ENCODE assay signal across 24 mouse cellular contexts in the genomic region with DNA sequence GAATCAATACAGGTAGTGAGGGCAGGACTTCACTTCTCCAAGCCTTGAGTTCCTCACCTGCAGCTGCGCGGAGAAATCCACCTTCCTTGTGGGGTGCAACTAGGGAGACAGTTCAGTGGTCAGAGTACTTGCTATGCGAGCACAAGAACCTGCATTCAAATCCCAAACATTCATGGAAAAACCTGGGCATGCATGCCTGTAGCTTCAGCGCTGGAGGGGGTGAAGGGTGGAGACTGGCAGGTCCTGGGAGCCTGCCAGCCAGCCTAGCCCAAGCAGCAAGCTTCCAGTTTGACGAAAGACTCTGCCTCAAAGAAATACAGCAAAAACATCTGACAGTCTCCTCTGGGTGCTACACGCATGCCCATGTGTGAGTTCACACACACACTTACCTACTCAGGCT. TPM values are rescaled to one million over a fixed set of nuclear protein-coding genes. Genes with fewer than 3 reads are reported as not detected.
DNase-seq lines count a peak whose midpoint lies in the region; ATAC-seq lines count a peak whose summit lies in the region.
"Had no signal": no experiment of that assay in that cellular context is flagged by ENCODE, and none has a peak within 500 bp of the region (broad histone marks: within the 10 kb centered on the region; RNA-seq: fewer than 3 reads in every experiment).

Gene Rnf183, minus strand, starts transcription at position 172 of the 400 bp plus-strand sequence.

- H3K4me1 ChIP-seq in megakaryocyte, embryonic 14.5 days = peaks cover 23% of the 10 kb centered on the region
- H3K4me1 ChIP-seq: embryonic facial prominence, embryonic 12.5 days; forebrain, embryonic 15.5 days; heart, embryonic 10.5 days; hindbrain, embryonic 12.5 days had no signal

- H3K27me3 ChIP-seq in megakaryocyte, embryonic 14.5 days (replicated peaks) = no peaks in the 10 kb centered on the region
- H3K27me3 ChIP-seq: embryonic facial prominence, embryonic 12.5 days; forebrain, embryonic 15.5 days; hindbrain, embryonic 12.5 days had no signal

- H3K36me3 ChIP-seq in megakaryocyte, embryonic 14.5 days (replicated peaks; ENCODE audit: low read length) = no peaks in the 10 kb centered on the region
- H3K36me3 ChIP-seq: embryonic facial prominence, embryonic 12.5 days; forebrain, embryonic 15.5 days; heart, embryonic 10.5 days; hindbrain, embryonic 12.5 days had no signal

- no peak for ATAC-seq in megakaryocyte, adult 5-6 weeks (ENCODE audit: poor library complexity, severe bottlenecking)
- ATAC-seq: CD4-positive, CD25-positive, alpha-beta regulatory T cell, adult 4 months; forebrain, embryonic 15.5 days had no signal

- 0 out of 2 replicates have a peak, but pooled peaks cover 4% of the 10 kb centered on the region for H3K9me3 ChIP-seq in megakaryocyte, embryonic 14.5 days
- H3K9me3 ChIP-seq: embryonic facial prominence, embryonic 12.5 days; forebrain, embryonic 15.5 days; heart, embryonic 10.5 days; hindbrain, embryonic 12.5 days had no signal

- DNase-seq in kidney, adult 8-10 months = peak; percentile 63 to 75
- DNase-seq in kidney, postnatal 10 days = peak; percentile 57
- DNase-seq in kidney, postnatal 4 days = peak; percentile 18 to 36
- no peak for DNase-seq in urinary bladder, postnatal 25 days (ENCODE audit: low spot score)
- no peak for DNase-seq in right cerebral cortex, adult 2 months (ENCODE audit: low spot score in 2 of 2)
- DNase-seq: adrenal gland, postnatal 10 days; B cell, adult 2 months; cerebellum, adult 11-12 months; cerebellum, adult 9-10 months; cerebellum, postnatal 25 days; gastrocnemius, postnatal 10 days; heart, adult 18-20 months; heart, postnatal 10 days; heart, postnatal 4 days had no signal

- peak within 1 kb of the TSS; percentile 10 for H3K4me3 ChIP-seq in megakaryocyte, embryonic 14.5 days (replicated peaks)
- H3K4me3 ChIP-seq: embryonic facial prominence, embryonic 12.5 days; forebrain, embryonic 15.5 days; heart, embryonic 10.5 days; hindbrain, embryonic 12.5 days had no signal

RNA-seq across cellular contexts. Expression of gene Rnf183, which starts in this region (rescaled TPM):
- polyA plus RNA-seq in megakaryocyte, embryonic 14.5 days (2012; ENCODE audit: insufficient read depth, low replicate concordance) = 4.9 and 10.5 TPM in 2 replicates
- not detected in 2 replicates for total RNA-seq in megakaryocyte, adult 5-6 weeks (2015)
- not detected in 2 replicates for total RNA-seq in megakaryocyte, adult 5-6 weeks (2017)
- total RNA-seq: adrenal gland, postnatal 10 days; gastrocnemius, postnatal 10 days; gastrocnemius, postnatal 4 days; heart, adult 18-20 months; heart, postnatal 10 days; heart, postnatal 4 days had no signal
- polyA plus RNA-seq: embryonic facial prominence, embryonic 12.5 days; forebrain, embryonic 11.5 days; heart, embryonic 10.5 days; heart, embryonic 14.5 days; hindbrain, embryonic 12.5 days had no signal

Comparison
In these comparisons a context has a peak if more than half of its experiments do, and no peak if none do; other contexts are left out.
1. DNase-seq: peak in kidney, adult 8-10 months (2 of 2), kidney, postnatal 10 days (single experiment) and kidney, postnatal 4 days (2 of 2); none in urinary bladder, postnatal 25 days (single experiment) and right cerebral cortex, adult 2 months (0 of 2).